Mouse (Mus musculus): Measurements from ENCODE around the gene Myo6.
"Not testable (repeated sequence)": the region's sequence is repeated elsewhere in the genome, so short reads cannot be mapped to it uniquely, and the experiment has no call there.

The Myo6 gene

DNA sequence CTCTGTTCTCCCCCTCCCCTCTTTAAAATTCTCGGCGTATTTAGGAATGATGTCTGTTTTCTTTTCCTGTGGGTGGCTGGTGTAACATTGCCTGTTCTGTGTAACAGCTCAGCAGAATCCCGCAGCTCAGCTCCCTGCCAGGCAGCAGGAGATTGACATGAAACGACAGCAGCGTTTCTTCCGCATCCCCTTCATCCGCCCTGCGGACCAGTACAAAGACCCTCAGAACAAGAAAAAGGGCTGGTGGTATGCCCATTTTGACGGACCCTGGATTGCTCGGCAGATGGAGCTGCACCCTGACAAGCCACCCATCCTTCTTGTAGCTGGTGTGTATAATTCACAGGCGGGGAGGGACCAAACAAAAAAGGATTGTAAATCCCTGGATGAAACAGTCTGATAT, 142.0 kb downstream of the Myo6 start:
- no peak for DNase-seq

DNA sequence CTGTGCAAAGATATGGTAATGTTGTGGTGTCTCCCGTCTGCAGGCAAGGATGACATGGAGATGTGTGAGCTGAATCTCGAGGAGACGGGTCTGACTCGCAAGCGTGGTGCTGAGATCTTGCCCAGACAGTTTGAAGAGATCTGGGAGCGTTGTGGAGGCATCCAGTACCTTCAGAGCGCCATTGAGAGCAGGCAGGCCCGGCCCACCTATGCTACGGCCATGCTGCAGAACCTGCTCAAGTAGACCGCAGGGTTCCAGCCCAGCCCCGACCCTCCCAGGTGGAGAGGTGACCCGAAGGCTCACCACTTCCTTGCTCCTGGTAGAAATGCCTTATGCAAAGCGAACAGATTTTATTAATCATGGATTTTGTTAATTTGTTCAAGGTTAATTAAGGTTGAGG, 142.8 kb downstream of the Myo6 start:
- DNase-seq, result no peak

DNA sequence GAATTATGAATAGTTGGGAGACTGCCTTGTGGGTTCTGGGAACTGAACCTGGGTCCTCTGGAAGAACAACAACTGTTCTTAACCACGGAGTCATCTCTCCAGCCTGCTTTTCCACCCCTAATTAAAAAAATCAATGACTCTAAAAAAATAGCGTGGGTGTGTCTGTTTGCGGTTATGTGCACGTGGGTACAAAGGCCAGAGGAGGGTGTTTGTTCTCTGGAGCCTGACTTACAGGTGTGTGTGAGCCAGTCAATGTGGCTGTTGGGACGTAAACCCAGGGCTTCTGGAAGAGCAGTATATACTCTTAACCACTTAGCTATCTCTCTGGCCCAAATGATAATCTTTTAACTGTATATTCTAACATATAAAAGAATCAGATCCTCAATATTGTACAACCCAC, 148.8 kb downstream of the Myo6 start:
- no peak for DNase-seq

DNA sequence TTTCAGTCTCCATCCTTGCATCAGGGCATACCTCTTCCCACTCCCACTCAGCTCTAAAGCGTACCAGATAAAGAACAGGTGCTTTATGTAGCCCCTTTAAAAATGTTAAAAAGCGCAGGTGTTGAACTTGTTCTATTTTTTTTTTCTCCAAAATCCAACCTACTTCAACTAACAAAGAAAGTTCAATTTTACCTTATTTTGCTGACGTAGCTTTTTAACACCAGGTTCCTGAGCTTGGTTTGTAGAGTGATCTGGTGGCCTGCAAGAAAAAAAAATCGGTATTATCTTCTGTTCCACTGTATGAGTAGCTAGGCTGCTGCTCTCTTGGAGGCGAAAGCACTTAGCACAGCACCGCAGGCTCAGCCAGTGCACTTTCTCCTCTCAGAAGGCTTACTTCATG, 151.1 kb downstream of the Myo6 start:
- no peak for DNase-seq

DNA sequence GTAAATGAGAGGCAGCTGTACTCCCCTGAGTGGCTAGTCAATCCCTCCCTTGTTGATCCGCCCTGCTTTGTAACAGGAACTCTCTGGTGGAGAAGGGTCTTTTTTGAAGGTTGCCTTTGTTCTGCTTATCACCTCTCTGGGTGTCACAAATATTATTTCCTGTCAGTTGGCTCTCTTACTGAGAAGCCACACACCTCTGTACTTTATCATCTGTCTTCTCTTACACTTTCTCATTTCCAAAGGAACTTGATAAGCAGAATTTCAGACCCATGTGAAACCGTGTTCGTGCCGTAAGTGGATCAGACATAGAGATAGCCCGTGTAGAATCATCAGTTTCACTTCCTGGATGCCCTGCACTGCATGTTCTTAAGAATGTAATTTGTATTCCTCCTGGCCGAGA, 153.2 kb downstream of the Myo6 start:
- no peak for DNase-seq

DNA sequence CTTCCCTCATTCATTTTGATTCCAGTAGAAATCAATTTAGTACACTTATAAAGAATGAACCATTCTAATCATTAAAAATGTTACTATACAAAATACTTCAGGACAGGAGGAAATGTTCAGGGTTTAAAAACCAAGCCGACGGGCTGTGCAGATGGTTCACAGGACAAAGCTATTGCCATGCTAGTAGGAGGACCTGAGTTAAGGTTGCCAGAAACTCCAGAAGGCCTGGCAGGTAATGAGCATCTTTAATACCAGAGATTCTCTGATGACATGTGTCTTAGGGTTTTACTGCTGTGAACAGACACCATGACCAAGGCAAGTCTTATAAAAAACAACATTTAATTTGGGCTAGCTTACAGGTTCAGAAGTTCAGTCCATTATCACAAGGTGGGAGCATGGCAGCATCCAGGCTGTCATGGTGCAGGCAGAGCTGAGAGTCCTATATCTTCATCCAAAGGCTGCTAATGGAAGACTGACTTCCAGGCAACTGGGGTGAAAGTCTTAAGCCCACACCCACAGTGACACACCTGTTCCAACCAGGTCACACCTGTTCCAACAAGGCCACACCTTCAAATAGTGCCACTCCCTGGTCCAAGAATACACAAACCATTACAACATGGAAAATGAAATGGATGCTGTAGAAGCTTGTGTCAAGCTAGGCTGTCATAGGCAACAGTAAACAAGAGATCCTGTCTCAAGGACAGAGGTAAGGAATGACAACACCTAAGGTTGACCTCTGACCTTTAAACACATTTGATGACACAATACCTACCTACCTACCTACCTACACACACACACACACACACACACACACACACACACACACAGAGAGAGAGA, 156.4 kb downstream of the Myo6 start:
- DNase-seq, result not testable (repeated sequence)

DNA sequence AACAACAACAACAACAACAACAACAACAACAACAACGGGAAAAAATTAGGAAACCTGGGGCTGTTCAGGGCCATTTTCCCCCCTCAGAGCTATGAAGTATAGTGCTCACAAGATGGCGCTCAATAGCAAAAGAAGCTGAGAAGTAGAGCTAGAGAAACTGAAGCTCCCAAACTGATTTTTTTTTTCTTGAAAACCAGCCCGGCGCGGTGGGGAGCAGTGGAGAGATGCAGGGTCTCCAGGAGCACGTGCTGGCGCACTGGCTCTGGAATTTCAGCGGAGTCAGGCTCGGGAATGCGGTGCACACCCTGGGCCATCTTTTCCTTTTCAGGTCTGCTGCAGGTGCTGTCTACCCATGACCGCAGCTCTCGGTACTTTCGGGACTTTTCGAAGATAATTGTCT, 167.3 kb downstream of the Myo6 start:
- DNase-seq, result peak; percentile 11

DNA sequence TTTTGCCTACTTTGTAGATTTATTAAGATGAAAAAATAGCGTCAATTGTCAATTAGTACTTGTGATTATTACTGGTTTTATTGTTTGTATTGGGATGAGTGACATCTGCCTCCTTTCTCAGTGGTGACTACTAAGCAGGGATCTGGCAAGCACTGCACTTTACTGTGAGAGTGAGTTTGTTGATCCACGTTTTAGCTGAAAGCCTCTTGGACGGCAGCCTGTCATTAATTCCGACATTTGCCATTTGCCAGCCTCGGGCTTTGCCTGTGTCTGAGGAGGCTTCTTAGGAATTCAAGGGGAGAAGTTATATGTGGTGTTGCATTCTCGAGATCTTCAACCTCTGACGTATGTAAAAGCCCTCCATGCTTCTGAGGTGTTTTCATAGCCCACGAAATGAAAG, 168.6 kb downstream of the Myo6 start:
- DNase-seq, result no peak

DNA sequence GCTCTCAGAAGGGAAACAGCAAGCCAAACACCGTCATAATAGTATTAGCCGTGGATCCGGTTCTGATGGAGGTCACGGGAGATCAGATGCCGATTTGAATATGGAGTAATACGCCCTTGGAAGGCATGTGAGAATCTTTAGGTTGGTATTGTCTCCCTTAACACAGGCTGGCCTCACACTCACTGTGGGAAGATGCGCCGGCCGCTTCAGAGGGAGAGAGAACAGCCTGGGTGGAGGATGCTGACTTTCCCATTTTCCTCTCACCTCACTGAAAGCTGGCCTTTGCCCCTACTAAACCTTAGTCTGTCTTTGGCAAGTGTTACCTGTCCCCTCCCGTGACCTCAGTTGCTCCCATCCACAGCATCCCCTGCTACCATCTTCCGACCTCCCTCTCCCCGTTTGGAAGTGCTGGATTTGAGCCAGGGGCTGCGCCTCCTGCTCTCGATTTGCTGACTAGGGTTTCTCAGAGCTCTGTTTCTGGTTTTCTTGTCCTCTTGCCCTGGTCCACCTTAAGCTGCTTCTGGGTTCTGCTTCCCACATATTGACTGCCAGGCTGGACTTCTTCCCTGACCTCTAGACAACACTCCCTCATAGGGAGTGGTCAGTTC, 169.3 kb downstream of the Myo6 start:
- DNase-seq, result peak; percentile 31

DNA sequence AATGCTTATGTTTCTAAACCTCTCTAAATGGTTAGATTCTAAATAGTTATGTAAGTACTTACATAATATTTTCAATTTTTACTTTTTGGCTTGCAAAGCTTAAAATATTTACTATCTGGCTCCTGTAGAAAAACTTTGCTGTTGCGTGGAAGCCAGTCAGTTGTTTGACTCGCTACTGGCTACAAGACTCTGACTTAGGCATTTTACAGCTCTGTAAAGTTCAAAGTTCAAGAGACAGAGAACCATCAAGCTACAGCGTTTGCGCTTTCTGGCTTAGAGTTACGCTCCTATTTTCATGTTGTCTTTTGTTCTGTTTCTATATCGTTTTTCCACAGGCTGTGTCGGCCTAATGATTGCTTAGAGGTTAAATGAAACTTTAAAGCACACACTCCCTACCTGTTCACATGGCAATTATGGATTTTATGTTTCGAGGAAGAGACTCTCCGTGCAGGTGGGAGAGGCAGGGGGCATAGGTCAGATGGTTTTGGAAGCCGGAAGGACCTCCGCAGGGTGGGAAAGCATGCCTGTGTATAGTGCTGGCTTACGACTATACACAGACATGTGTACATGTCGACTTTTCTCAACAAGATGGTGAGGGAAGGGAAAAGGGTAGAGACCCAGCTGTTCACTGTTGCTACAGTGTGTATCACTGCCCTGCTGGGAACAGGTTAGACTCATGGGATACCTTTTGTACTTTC, 171.0 kb downstream of the Myo6 start:
- DNase-seq, result no peak

DNA sequence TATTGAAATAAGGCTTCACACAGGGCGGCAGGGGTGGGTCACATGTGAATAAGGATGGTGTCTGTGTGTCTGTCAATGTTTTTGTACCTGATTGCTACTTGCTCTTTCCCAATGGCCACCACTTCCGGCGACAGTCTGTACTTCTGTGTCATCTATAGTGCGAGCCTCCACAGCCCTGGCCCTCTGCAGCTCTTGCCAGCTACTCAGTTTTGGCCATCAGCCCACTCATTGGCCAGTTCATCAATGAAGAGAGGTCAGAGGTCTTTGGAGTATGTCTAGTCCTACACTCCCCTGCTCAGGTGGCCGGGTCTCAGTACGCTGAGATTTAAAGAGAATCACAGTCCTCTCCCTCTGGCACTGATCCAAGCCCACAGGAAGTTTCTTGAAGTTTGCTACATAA, 173.2 kb downstream of the Myo6 start:
- no peak for DNase-seq

DNA sequence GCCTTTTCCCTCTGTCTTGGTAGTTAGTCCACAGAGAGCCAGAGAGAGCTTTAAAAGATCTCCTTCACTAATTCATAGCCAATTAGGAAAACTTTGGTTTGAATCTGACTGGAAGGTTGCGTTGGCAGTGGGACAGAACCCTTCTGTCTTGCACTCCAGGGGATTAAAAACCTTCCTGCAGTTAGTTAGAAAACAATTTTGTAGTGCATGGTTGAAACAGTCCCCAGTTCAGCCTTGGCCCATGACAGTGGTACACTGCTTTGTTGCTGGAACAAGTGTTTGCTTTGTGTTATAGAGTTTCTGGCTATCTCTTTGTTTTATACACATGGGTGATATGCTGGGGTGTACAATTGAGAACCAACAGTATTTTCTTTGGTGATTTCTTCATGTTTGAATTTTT, 176.1 kb downstream of the Myo6 start:
- DNase-seq, result no peak

DNA sequence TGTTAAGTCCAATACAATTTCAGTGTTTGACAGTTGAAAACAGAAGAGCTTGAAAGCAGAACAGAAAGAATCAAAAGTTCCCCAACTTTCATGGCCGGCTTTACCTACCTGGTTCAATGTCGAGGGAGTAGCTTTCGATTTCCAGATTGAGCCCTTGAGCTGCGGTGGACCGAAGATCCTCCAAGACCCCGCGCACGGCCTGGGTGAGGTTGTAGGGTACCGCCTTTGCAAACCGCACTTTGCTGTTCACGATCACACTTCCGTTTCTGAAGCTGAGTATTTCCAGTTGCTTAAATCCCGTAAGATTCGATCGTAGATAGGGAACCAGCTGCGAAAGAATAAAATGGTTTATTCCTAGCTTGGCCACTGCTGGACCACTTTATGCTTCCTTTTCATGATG, 176.9 kb downstream of the Myo6 start:
- DNase-seq, result no peak

DNA sequence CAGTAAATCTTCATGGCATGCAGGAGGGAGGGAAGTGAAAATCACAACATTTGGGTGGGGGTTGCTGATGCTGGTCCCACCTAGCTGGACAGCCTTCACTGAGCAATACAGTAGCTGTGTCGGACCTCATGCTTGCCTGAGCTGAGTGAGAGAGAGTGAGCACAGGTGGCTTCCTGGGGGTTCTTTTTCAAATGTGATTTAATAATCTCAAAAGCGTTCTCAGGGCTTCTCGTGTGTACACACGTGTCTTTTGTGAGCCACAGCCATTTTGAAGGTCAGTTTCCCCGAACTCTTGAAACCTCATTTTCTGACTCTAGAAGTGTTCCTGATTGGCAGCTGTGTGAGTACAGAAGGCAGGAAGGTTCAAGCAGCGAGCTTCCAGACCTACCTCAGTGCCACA, 177.7 kb downstream of the Myo6 start:
- no peak for DNase-seq

DNA sequence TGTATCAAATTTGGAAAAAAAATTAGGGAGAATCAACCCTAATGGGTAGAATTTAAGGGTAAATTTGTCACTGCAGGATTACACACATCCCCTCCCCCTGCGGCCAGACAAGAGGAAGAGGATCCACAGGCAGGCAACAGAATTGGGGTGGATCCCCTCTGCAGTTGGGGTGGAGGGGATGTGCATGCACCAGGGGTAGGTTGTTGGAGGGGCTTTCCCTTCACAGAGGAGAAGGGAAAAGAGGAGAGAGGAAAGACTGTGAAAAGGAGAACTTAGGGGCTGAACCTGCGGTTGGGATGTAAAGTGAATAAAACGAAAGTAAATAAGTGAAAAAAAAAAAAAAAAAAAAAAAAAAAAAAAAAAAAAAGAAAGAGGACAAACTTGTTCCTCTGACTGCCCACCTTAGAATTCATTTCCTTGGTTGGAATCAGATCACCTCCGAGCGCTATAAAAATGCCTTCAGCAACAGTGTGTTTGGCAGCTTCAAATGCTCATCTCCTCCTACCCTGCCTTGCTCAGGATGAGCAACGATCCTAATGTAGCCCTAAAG, 179.7 kb downstream of the Myo6 start:
- DNase-seq, result no peak

DNA sequence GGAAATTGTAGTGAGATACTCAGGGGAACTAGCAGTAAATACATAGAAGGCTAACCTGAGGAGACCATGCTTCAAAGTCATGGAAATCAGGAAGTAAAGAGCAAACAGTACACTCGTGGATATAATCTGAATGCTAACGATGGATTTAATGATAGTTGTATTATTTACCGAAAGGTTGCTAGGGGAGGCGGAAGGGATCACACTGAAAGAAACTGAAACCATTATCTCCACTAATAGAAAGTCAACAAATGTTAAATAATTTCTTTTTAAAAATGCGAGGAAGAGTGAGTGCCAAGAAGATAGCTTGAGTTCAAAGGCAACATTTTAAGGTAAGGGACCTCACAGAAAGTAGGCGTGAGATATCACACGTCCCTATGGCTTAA, 186.5 kb downstream of the Myo6 start:
- DNase-seq, result no peak

DNA sequence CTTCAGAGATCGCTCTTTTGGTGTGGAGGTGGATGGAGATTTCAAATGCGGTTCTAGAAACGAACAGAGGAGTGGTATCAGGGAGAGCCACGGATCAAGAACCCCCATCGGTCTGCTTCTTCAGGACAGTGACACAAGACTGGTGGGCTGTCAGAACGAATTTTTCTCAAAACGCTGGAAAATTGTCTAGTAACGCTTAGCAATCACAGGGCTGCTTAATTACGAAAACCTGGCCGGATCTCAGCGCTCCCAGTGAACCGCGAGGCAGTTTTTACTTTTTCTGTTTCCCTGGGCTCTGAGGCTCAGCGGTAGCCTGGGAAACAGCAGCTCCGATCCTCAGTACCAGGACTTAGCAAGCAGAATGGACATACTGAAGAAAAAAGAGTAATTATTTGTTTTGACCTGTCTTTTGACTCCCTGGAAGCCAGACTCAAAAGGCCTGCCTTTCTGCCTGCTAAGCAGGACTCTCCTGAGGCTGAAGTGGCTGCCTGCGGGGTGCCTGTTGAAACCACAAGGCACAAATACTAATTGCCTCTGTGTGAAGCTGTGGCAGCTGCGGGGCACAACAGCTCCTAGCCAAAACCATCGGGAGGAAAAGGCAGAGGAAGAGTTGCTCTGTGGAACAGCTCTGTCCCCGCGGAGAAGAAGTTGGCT, 187.0 kb downstream of the Myo6 start:
- DNase-seq, result no peak

DNA sequence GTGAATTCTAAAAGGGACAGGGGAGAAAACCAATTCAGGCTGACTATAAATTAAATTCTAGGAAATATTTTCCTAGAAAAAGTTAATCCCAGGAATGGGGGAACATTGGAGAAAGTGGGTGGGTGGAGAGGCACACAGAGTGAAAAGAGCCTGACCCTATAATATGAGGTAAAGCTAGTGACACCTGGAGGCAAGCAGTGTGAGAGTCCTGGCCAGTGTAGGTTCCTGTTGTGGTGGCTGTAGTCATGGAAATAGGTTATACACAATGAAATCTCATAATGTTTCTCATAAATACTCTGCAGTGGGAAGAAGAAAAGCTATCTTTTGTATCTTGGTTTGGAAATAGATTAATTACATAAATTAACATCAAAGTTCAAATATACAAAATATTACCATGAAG, 195.2 kb downstream of the Myo6 start:
- DNase-seq, result no peak
